Mouse (Mus musculus) liver, embryonic 11.5 days (tissue): ENCODE results near the gene Lmtk3. TPM values are rescaled to one million over a fixed set of nuclear protein-coding genes. Genes with fewer than 3 reads are reported as not detected.

ENCODE experiments used
- ATAC-seq: fragments of 200-750 bp; cut with Nextera tagmentation; replicated peaks from 2 replicates; pipeline ENCODE4 v1.8.0; 2017; ENCODE audit warnings: moderate number of reproducible peaks, mild to moderate bottlenecking, moderate TSS enrichment, moderate library complexity; ENCODE audit not compliant: low FRiP score
- DNase-seq: peaks from one replicate; pipeline ENCODE4 v3.0.0-alpha.2; 2017; ENCODE audit warnings: low spot score
- H3K27ac ChIP-seq: fragments of 300-500 bp; sonication (generic); 2 replicates; pipeline ENCODE4 v1.5.1; 2014; ENCODE audit warnings: mild to moderate bottlenecking, low read depth, low read length, control low read depth
- H3K27me3 ChIP-seq: fragments of 300-500 bp; sonication (generic); replicated peaks from 2 replicates; pipeline ENCODE4 v1.6.1; 2014; ENCODE audit warnings: low read length, mixed read lengths; ENCODE audit not compliant: control insufficient read depth, insufficient read depth
- H3K36me3 ChIP-seq: fragments of 300-500 bp; sonication (generic); 2 replicates; pipeline ENCODE4 v1.6.1; 2014; ENCODE audit warnings: mild to moderate bottlenecking, low read length, moderate library complexity, mixed read lengths; ENCODE audit not compliant: control insufficient read depth, insufficient read depth
- H3K4me1 ChIP-seq: fragments of 300-500 bp; sonication (generic); replicated peaks from 2 replicates; pipeline ENCODE4 v1.6.1; 2014; ENCODE audit warnings: low read length, mixed read lengths; ENCODE audit not compliant: control insufficient read depth, insufficient read depth
- H3K4me2 ChIP-seq: fragments of 300-500 bp; sonication (generic); 2 replicates; pipeline ENCODE4 v1.6.1; 2014; ENCODE audit warnings: mild to moderate bottlenecking, control low read depth, moderate library complexity
- H3K4me3 ChIP-seq: fragments of 300-500 bp; sonication (generic); 2 replicates; pipeline ENCODE4 v1.5.1; 2014; ENCODE audit warnings: low read depth, low read length, control low read depth
- H3K9ac ChIP-seq: fragments of 300-500 bp; sonication (generic); 2 replicates; pipeline ENCODE4 v1.6.1; 2014; ENCODE audit warnings: low read depth, low read length, control low read depth
- H3K9me3 ChIP-seq: fragments of 300-500 bp; sonication (generic); 2 replicates; pipeline ENCODE4 v1.6.1; 2016; ENCODE audit warnings: low read length, inconsistent platforms, mixed read lengths; ENCODE audit not compliant: control insufficient read depth
- WGBS: fragments of 180-500 bp; shearing (Covaris S2); extraction: QIAGEN DNeasy Blood & Tissue Kit; methylation state at CpG from one replicate; pipeline ENCODE4 v1.1.7; 2014; 5-methylcytosine and 5-hydroxymethylcytosine counted together
- polyA plus RNA-seq: library from polyadenylated mRNA; unstranded; fragments of >200 nt; fragmentation: Nextera tagmentation; extraction: Ambion mirVana; gene quantifications from 2 replicates; pipeline ENCODE4 v1.2.1, GENCODE M21; 2014

The Lmtk3 gene
- polyA plus RNA-seq, 1 experiment from 2014 or later = 0.45 TPM

- ATAC-seq = no peak
These were observed 24.9 kb downstream of the Lmtk3 start for GRCm38 (mm10) chr7:45808471-45808870.

GRCm38 (mm10) chr7:45809276-45810075 is 25.9 kb downstream of the Lmtk3 start:
- peaks cover 40% of the 10 kb centered on the region for H3K36me3 ChIP-seq
- WGBS = 89% methylated on average over 14 of the region's 14 CpGs

More at GRCm38 (mm10) chr7:45808471-45808870, 24.9 kb downstream of the Lmtk3 start:
- Histone ChIP-seq H3K9ac (no peak overlapping the region), H3K27me3 (no peaks in the 10 kb centered on the region), H3K4me2 (no peak overlapping the region), H3K4me1 (peaks cover 14% of the 10 kb centered on the region; the same call in 1 of the 2 replicates), H3K9me3 (no peaks in the 10 kb centered on the region), H3K4me3 (no peak overlapping the region), H3K27ac (no peak overlapping the region), H3K36me3 (peaks cover 40% of the 10 kb centered on the region)
- 62% methylated on average over 11 of the region's 11 CpGs for WGBS
- no peak for DNase-seq

GRCm38 (mm10) chr7:45812921-45813320 is 29.4 kb downstream of the Lmtk3 start:
- H3K9me3 ChIP-seq = no peaks in the 10 kb centered on the region
- ATAC-seq (no peak), DNase-seq (no peak)
- peaks cover 29% of the 10 kb centered on the region for H3K36me3 ChIP-seq
- H3K27ac ChIP-seq = no peak overlapping the region
- 92% methylated on average over 8 of the region's 8 CpGs for WGBS
- H3K27me3 ChIP-seq = no peaks in the 10 kb centered on the region
- H3K4me3 ChIP-seq = peak overlapping the region; percentile 90
- peaks cover 24% of the 10 kb centered on the region for H3K4me1 ChIP-seq
- H3K9ac ChIP-seq = peak overlapping the region; percentile 98
- peak overlapping the region; percentile 77 for H3K4me2 ChIP-seq

More at GRCm38 (mm10) chr7:45809276-45810075, 25.9 kb downstream of the Lmtk3 start:
- Histone ChIP-seq H3K27me3 (no peaks in the 10 kb centered on the region), H3K9ac (no peak overlapping the region), H3K4me2 (no peak overlapping the region), H3K4me3 (no peak overlapping the region), H3K4me1 (peaks cover 14% of the 10 kb centered on the region; the same call in 1 of the 2 replicates), H3K9me3 (no peaks in the 10 kb centered on the region), H3K27ac (no peak overlapping the region)
- ATAC-seq (no peak), DNase-seq (no peak)

- DNase-seq (peak; percentile 100), ATAC-seq (peak; percentile 99)
- H3K9ac ChIP-seq = peak within 1 kb of the TSS; percentile 98
- H3K4me3 ChIP-seq = peak within 1 kb of the TSS; percentile 90
- WGBS = under 1% methylated on average over 76 of the region's 92 CpGs
- H3K4me2 ChIP-seq = peak within 1 kb of the TSS; percentile 77
- H3K4me1 ChIP-seq = peaks cover 24% of the 10 kb centered on the region
- H3K27ac ChIP-seq = peak within 1 kb of the TSS; percentile 98
- no peaks in the 10 kb centered on the region for H3K9me3 ChIP-seq
- H3K36me3 ChIP-seq = peaks cover 20% of the 10 kb centered on the region
- H3K27me3 ChIP-seq = 0 out of 2 replicates have a peak, but pooled peaks cover 6% of the 10 kb centered on the region
These were observed 30.5 kb downstream of the Lmtk3 start, which contains the start of gene Cyth2 for GRCm38 (mm10) chr7:45813787-45814779. Gene Cyth2 (minus strand): TSS chr7:45814581.

GRCm38 (mm10) chr7:45814841-45815240 is 31.3 kb downstream of the Lmtk3 start:
- Histone ChIP-seq H3K9me3 (no peaks in the 10 kb centered on the region), H3K27me3 (peaks cover 7% of the 10 kb centered on the region; the same call in 1 of the 2 replicates), H3K4me2 (peak overlapping the region; percentile 63), H3K27ac (no peak overlapping the region), H3K4me3 (peak overlapping the region; percentile 90), H3K36me3 (peaks cover 16% of the 10 kb centered on the region), H3K4me1 (peaks cover 24% of the 10 kb centered on the region), H3K9ac (no peak overlapping the region)
- ATAC-seq (no peak), DNase-seq (no peak)
- WGBS = 8% methylated on average over 5 of the region's 5 CpGs

- H3K27ac ChIP-seq = no peak overlapping the region
- ATAC-seq (no peak), DNase-seq (no peak)
- peaks cover 12% of the 10 kb centered on the region for H3K36me3 ChIP-seq
- WGBS = 69% methylated on average over 10 of the region's 10 CpGs
- H3K4me2 ChIP-seq = peak overlapping the region; percentile 63; the same call in 1 of the 2 replicates
- no peak overlapping the region; the same call in 1 of the 2 replicates for H3K4me3 ChIP-seq
- peaks cover 7% of the 10 kb centered on the region; the same call in 1 of the 2 replicates for H3K27me3 ChIP-seq
- H3K9me3 ChIP-seq = no peaks in the 10 kb centered on the region
- H3K9ac ChIP-seq = no peak overlapping the region
- H3K4me1 ChIP-seq = peaks cover 24% of the 10 kb centered on the region
These were observed 31.9 kb downstream of the Lmtk3 start for GRCm38 (mm10) chr7:45815323-45815983.

- Histone ChIP-seq H3K27me3 (peaks cover 7% of the 10 kb centered on the region; the same call in 1 of the 2 replicates), H3K9me3 (no peaks in the 10 kb centered on the region), H3K4me3 (no peak overlapping the region), H3K36me3 (peaks cover 6% of the 10 kb centered on the region), H3K9ac (no peak overlapping the region), H3K4me2 (no peak overlapping the region), H3K4me1 (peaks cover 24% of the 10 kb centered on the region), H3K27ac (no peak overlapping the region)
- 57% methylated on average over 2 of the region's 2 CpGs for WGBS
- DNase-seq (no peak), ATAC-seq (no peak)
These were observed 32.4 kb downstream of the Lmtk3 start for GRCm38 (mm10) chr7:45815984-45816351.

GRCm38 (mm10) chr7:45819843-45820242 is 36.3 kb downstream of the Lmtk3 start:
- ATAC-seq (0 out of 2 replicates have a peak, but pooled peaks have one; percentile 13), DNase-seq (no peak)
- no peaks in the 10 kb centered on the region for H3K9me3 ChIP-seq
- H3K27ac ChIP-seq = no peak overlapping the region
- peaks cover 7% of the 10 kb centered on the region for H3K4me1 ChIP-seq
- no peak overlapping the region for H3K9ac ChIP-seq
- H3K4me3 ChIP-seq = peak overlapping the region; percentile 20; the same call in 1 of the 2 replicates
- H3K4me2 ChIP-seq = peak overlapping the region; percentile 50
- H3K27me3 ChIP-seq = peaks cover 7% of the 10 kb centered on the region; the same call in 1 of the 2 replicates
- peaks cover 5% of the 10 kb centered on the region; the same call in 1 of the 2 replicates for H3K36me3 ChIP-seq
- WGBS = 12% methylated on average over 25 of the region's 25 CpGs
